Mouse (Mus musculus) embryonic fibroblast, embryonic 13.5 days (primary cell): ENCODE data around the gene Cd248. TPM values are rescaled to one million over a fixed set of nuclear protein-coding genes. Genes with fewer than 3 reads are reported as not detected.

Experiments
- H3K27ac ChIP-seq: 2 replicates; pipeline ENCODE4 v1.5.1; 2012; ENCODE audit warnings: low read length, control low read depth, inconsistent platforms; ENCODE audit not compliant: insufficient read depth
- H3K4me1 ChIP-seq: 2 replicates; pipeline ENCODE4 v1.6.1; 2011; ENCODE audit warnings: low read length; ENCODE audit not compliant: control insufficient read depth, insufficient read depth
- H3K4me3 ChIP-seq: 2 replicates; pipeline ENCODE4 v1.5.1; 2011; ENCODE audit warnings: mild to moderate bottlenecking, control low read depth, low read length; ENCODE audit not compliant: insufficient read depth
- CTCF ChIP-seq: IDR thresholded peaks from 2 replicates; pipeline ENCODE4 v1.5.1; 2011; ENCODE audit warnings: mild to moderate bottlenecking, control low read depth, low read length, moderate library complexity, borderline replicate concordance; ENCODE audit not compliant: insufficient read depth
- POLR2A ChIP-seq: IDR thresholded peaks from 2 replicates; pipeline ENCODE4 v1.6.1; 2011; ENCODE audit warnings: low read depth, mild to moderate bottlenecking, control low read depth, low read length, moderate library complexity
- polyA plus RNA-seq: library from polyadenylated mRNA; stranded (reverse); fragments of >200 nt; gene quantifications from 2 replicates; pipeline ENCODE4 v1.2.4, GENCODE M21; 2011; ENCODE audit warnings: low read depth; ENCODE audit not compliant: missing spikeins, insufficient read length

The Cd248 gene
- polyA plus RNA-seq, 1 experiment, result 202 TPM

- H3K4me3 ChIP-seq, result peak within 1 kb of the TSS; percentile 8; the same call in 1 of the 2 replicates
- no peak within 1 kb of the TSS for H3K27ac ChIP-seq
- peaks cover 2% of the 10 kb centered on the region; the same call in 1 of the 2 replicates for H3K4me1 ChIP-seq
- no peak for TF ChIP-seq CTCF
- TF ChIP-seq POLR2A, result no peak
These were observed 30.7 kb downstream of the Cd248 start, which contains the start of gene Cnih2 for GRCm38 (mm10) chr19:5098363-5099143. Gene Cnih2, minus strand, starts transcription at chr19:5098521.

GRCm38 (mm10) chr19:5106074-5106473, 38.2 kb downstream of the Cd248 start:
- TF ChIP-seq POLR2A (no peak), CTCF (no peak)
- Histone ChIP-seq H3K4me1 (peaks cover 5% of the 10 kb centered on the region), H3K27ac (peak overlapping the region; percentile 94), H3K4me3 (peak overlapping the region; percentile 84)

- TF ChIP-seq POLR2A, result peak; percentile 71
- no peak for TF ChIP-seq CTCF
- peak within 1 kb of the TSS; percentile 94 for H3K27ac ChIP-seq
- peaks cover 5% of the 10 kb centered on the region for H3K4me1 ChIP-seq
- peak within 1 kb of the TSS; percentile 84 for H3K4me3 ChIP-seq
These were observed 38.9 kb downstream of the Cd248 start, which contains the start of gene Rab1b for GRCm38 (mm10) chr19:5106731-5107191. Gene Rab1b, minus strand, starts transcription at chr19:5107072.

GRCm38 (mm10) chr19:5107556-5108270, 39.8 kb downstream of the Cd248 start:
- Histone ChIP-seq H3K4me1 (peaks cover 5% of the 10 kb centered on the region), H3K27ac (no peak overlapping the region), H3K4me3 (no peak overlapping the region)
- TF ChIP-seq CTCF (no peak), POLR2A (no peak)

- no peak overlapping the region for H3K4me3 ChIP-seq
- no peak for TF ChIP-seq POLR2A
- TF ChIP-seq CTCF, result no peak
- H3K4me1 ChIP-seq, result peaks cover 5% of the 10 kb centered on the region
- no peak overlapping the region for H3K27ac ChIP-seq
These were observed 40.3 kb downstream of the Cd248 start for GRCm38 (mm10) chr19:5108271-5108575.

GRCm38 (mm10) chr19:5108702-5109101, 40.8 kb downstream of the Cd248 start:
- peaks cover 5% of the 10 kb centered on the region for H3K4me1 ChIP-seq
- no peak overlapping the region for H3K4me3 ChIP-seq
- no peak overlapping the region for H3K27ac ChIP-seq
- no peak for TF ChIP-seq CTCF
- TF ChIP-seq POLR2A, result no peak

GRCm38 (mm10) chr19:5109659-5110453, 42.0 kb downstream of the Cd248 start:
- Histone ChIP-seq H3K4me3 (no peak overlapping the region), H3K27ac (no peak overlapping the region), H3K4me1 (peaks cover 5% of the 10 kb centered on the region)
- TF ChIP-seq POLR2A (no peak), CTCF (no peak)

- TF ChIP-seq CTCF, result no peak
- no peak for TF ChIP-seq POLR2A
- no peak overlapping the region for H3K4me3 ChIP-seq
- no peak overlapping the region for H3K27ac ChIP-seq
These were observed 45.9 kb downstream of the Cd248 start for GRCm38 (mm10) chr19:5113783-5114182.

More at GRCm38 (mm10) chr19:5113783-5114182, 45.9 kb downstream of the Cd248 start:
- no peaks in the 10 kb centered on the region for H3K4me1 ChIP-seq
